Mouse (Mus musculus) bone marrow macrophage, adult 2 months (primary cell): ENCODE results near the gene Hif3a. TPM values are rescaled to one million over a fixed set of nuclear protein-coding genes. Genes with fewer than 3 reads are reported as not detected.

Experiments
- H3K27ac ChIP-seq: 2 replicates; pipeline ENCODE4 v1.5.1; 2012; ENCODE audit warnings: low read depth, low read length; ENCODE audit not compliant: insufficient read depth
- H3K4me1 ChIP-seq: 2 replicates; pipeline ENCODE4 v1.6.1; 2012; ENCODE audit warnings: low read length; ENCODE audit not compliant: control insufficient read depth, insufficient read depth
- H3K4me3 ChIP-seq: 2 replicates; pipeline ENCODE4 v1.5.1; 2012; ENCODE audit warnings: mild to moderate bottlenecking, low read length, moderate library complexity; ENCODE audit not compliant: insufficient read depth
- CTCF ChIP-seq: IDR thresholded peaks from 2 replicates; pipeline ENCODE4 v1.5.1; 2012; ENCODE audit warnings: low read depth, mild to moderate bottlenecking, low read length, moderate library complexity
- POLR2A ChIP-seq: IDR thresholded peaks from 2 replicates; pipeline ENCODE4 v1.6.1; 2012; ENCODE audit warnings: mild to moderate bottlenecking, low read depth, low read length, borderline replicate concordance
- polyA plus RNA-seq: library from polyadenylated mRNA; stranded (reverse); fragments of >200 nt; gene quantifications from 2 replicates; pipeline ENCODE4 v1.2.4, GENCODE M21; 2012; ENCODE audit not compliant: missing spikeins, insufficient read depth, insufficient read length

The Hif3a gene
- polyA plus RNA-seq, 1 experiment, result not detected

- Histone ChIP-seq H3K27ac (peak overlapping the region; percentile 93), H3K4me3 (peak overlapping the region; percentile 81), H3K4me1 (peaks cover 38% of the 10 kb centered on the region)
- TF ChIP-seq CTCF, result no peak
- TF ChIP-seq POLR2A, result no peak
These were observed 37.3 kb downstream of the Hif3a start for GRCm38 (mm10) chr7:17024814-17025504.

- Histone ChIP-seq H3K27ac (peak overlapping the region; percentile 93), H3K4me1 (peaks cover 38% of the 10 kb centered on the region), H3K4me3 (peak overlapping the region; percentile 81)
- TF ChIP-seq POLR2A, result no peak
- TF ChIP-seq CTCF, result no peak
These were observed 38.1 kb downstream of the Hif3a start for GRCm38 (mm10) chr7:17024141-17024540.

GRCm38 (mm10) chr7:17023701-17024100, 38.5 kb downstream of the Hif3a start:
- TF ChIP-seq POLR2A (no peak), CTCF (no peak)
- Histone ChIP-seq H3K4me3 (peak overlapping the region; percentile 81), H3K4me1 (peaks cover 38% of the 10 kb centered on the region)

GRCm38 (mm10) chr7:17022176-17022575, 40.1 kb downstream of the Hif3a start:
- Histone ChIP-seq H3K27ac (no peak overlapping the region), H3K4me1 (peaks cover 47% of the 10 kb centered on the region), H3K4me3 (no peak overlapping the region)
- TF ChIP-seq CTCF, result no peak
- TF ChIP-seq POLR2A, result no peak

More at GRCm38 (mm10) chr7:17023701-17024100, 38.5 kb downstream of the Hif3a start:
- peak overlapping the region; percentile 93 for H3K27ac ChIP-seq

- peaks cover 34% of the 10 kb centered on the region for H3K4me1 ChIP-seq
- TF ChIP-seq POLR2A, result no peak
These were observed 42.6 kb downstream of the Hif3a start for GRCm38 (mm10) chr7:17019426-17020166.

GRCm38 (mm10) chr7:17017921-17018320, 44.3 kb downstream of the Hif3a start:
- TF ChIP-seq POLR2A (no peak), CTCF (no peak)
- Histone ChIP-seq H3K4me3 (no peak overlapping the region), H3K4me1 (peaks cover 21% of the 10 kb centered on the region), H3K27ac (no peak overlapping the region)

More at GRCm38 (mm10) chr7:17019426-17020166, 42.6 kb downstream of the Hif3a start:
- no peak overlapping the region for H3K4me3 ChIP-seq
- H3K27ac ChIP-seq, result no peak overlapping the region

GRCm38 (mm10) chr7:17017036-17017435, 45.2 kb downstream of the Hif3a start:
- Histone ChIP-seq H3K4me1 (peaks cover 14% of the 10 kb centered on the region), H3K27ac (no peak overlapping the region), H3K4me3 (no peak overlapping the region)
- TF ChIP-seq POLR2A (no peak), CTCF (no peak)

GRCm38 (mm10) chr7:17015381-17015780, 46.8 kb downstream of the Hif3a start:
- H3K4me1 ChIP-seq, result peaks cover 9% of the 10 kb centered on the region
- no peak overlapping the region for H3K27ac ChIP-seq
- TF ChIP-seq CTCF (no peak), POLR2A (no peak)
- no peak overlapping the region for H3K4me3 ChIP-seq

- Histone ChIP-seq H3K27ac (no peak overlapping the region), H3K4me3 (no peak overlapping the region), H3K4me1 (no peaks in the 10 kb centered on the region)
- TF ChIP-seq CTCF (no peak), POLR2A (no peak)
These were observed 50.2 kb downstream of the Hif3a start for GRCm38 (mm10) chr7:17011909-17012590.

GRCm38 (mm10) chr7:17010010-17010347, 52.2 kb downstream of the Hif3a start:
- Histone ChIP-seq H3K4me1 (no peaks in the 10 kb centered on the region), H3K4me3 (no peak overlapping the region), H3K27ac (no peak overlapping the region)
- TF ChIP-seq CTCF (no peak), POLR2A (no peak)
